Mouse (Mus musculus): ENCODE results near the gene Pou4f2. TPM values are rescaled to one million over a fixed set of nuclear protein-coding genes. Genes with fewer than 3 reads are reported as not detected.

The Pou4f2 gene
- polyA plus RNA-seq (2012; rRNA removed), result not detected in 2 replicates

DNA sequence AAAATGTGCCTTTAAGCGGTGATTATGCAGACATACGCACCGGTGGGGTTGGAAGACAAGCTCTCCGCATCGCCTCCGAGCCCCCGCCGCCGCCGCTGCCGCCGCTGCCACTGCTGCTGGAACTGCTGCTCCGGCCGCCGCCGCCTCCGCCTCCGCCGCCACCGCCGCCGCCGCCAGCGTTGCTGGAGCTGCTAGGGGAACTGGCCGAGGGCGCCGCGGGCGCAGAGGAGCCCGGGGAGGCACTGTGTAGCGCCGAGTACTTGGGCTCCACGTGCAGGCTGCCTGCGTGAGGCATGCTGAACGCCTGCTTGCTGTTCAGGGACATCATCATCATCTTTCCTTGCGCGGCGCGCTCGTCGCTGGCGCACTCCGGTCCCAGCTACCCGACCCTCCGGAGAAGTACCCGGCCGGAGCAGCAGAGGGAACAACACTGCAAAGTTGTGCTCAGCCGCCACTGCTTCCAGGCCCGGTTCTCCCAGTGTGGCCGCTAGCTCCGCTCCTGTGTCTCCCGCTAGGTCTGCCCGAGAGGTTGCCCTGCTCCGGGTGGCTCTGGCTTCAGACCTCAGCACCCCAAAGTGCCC is at the start of gene Pou4f2:
Pou4f2 (minus strand) TSS at position 575 of the 581 bp plus-strand sequence.
- H3K36me3 ChIP-seq (ENCODE audit: control insufficient read depth, insufficient read depth, low read length), result no peaks in the 10 kb centered on the region
- no peak for TF ChIP-seq CTCF (IDR thresholded peaks at IDR 0.05; ENCODE audit: extremely low read depth, insufficient read depth, insufficient read length, insufficient replicate concordance)
- no peak for TF ChIP-seq POLR2A (IDR thresholded peaks at IDR 0.05; ENCODE audit: low read depth, low read length)
- no peak within 1 kb of the TSS for H3K4me3 ChIP-seq (ENCODE audit: extremely low read depth, insufficient read depth, insufficient read length)
- no peak for DNase-seq (ENCODE audit: low read depth in 1 of 2, low spot score in 2 of 2)
- no peak within 1 kb of the TSS for H3K27ac ChIP-seq (ENCODE audit: insufficient read depth, low read length)
- H3K4me1 ChIP-seq (ENCODE audit: control insufficient read depth, insufficient read depth, insufficient read length), result no peaks in the 10 kb centered on the region
- 2% methylated on average over 54 of the region's 54 CpGs for WGBS
- H3K27me3 ChIP-seq (ENCODE audit: control insufficient read depth, insufficient read depth, low read length), result peaks cover 17% of the 10 kb centered on the region

DNA sequence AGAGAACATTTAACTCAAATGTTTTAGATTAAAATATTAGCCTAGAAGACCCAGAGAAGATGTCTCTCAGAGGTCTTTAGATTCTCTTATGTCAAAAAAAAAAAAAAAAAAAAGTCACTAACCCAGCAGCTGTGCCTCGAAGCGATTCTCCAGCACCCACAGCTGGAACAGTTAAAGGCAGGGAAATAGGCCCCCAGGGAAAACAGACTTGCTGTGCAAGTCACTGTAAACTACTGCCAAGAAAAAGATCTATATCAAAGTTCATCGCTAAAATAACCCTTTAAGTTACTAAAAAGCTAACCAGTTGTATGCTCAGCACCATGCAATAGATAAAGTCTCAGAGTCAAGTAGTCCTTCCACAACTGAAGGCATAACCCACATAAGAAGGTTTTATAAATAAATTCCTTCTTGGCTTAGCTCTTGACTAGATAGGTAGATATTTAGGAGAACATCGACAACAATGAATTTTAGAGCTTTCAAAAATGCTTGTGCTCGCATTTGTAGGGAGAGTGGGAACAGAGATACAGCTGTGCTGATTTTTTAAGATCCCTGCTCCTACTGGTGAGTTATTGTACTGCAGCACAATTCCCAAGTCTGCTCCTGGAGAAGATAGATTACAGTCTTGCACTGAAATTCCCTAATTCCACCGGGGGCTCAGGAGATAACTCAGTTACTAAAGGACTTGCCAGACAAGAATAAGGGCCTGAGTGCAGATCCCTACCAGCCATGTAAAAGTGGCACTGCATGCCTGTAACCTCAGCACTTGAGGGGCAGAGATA is 40.8 kb upstream of the Pou4f2 start:
- no peak overlapping the region for H3K4me3 ChIP-seq (ENCODE audit: extremely low read depth, insufficient read depth, insufficient read length)
- WGBS, result 53% methylated on average over 6 of the region's 6 CpGs
- H3K36me3 ChIP-seq (ENCODE audit: control insufficient read depth, insufficient read depth, low read length), result no peaks in the 10 kb centered on the region
- H3K27ac ChIP-seq (ENCODE audit: insufficient read depth, low read length), result no peak overlapping the region
- H3K27me3 ChIP-seq (ENCODE audit: control insufficient read depth, insufficient read depth, low read length), result no peaks in the 10 kb centered on the region
- TF ChIP-seq CTCF (IDR thresholded peaks at IDR 0.05; ENCODE audit: extremely low read depth, insufficient read depth, insufficient read length, insufficient replicate concordance), result no peak
- TF ChIP-seq POLR2A (IDR thresholded peaks at IDR 0.05; ENCODE audit: low read depth, low read length), result no peak
- no peak for DNase-seq (ENCODE audit: low read depth in 1 of 2, low spot score in 2 of 2)
- H3K4me1 ChIP-seq (ENCODE audit: control insufficient read depth, insufficient read depth, insufficient read length), result no peaks in the 10 kb centered on the region

DNA sequence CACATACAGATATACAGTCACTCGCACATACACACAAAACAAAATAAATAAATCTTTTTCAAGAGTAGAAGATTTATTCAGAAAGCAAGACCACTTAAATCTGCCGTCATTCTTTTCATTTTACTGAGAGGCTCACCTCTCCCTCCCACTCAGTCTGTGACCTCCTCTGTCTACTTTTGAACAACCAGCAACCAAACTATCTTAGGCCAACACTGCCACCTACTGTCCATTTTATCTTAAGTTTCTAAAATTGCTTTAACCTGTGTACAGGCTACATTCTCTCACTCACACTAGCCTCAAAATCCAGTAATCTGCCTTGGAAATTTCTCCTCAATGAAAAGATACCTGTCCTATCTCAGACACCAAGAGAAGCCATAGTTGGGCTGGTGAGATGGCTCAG is 31.4 kb upstream of the Pou4f2 start:
- Histone ChIP-seq H3K27me3 (ENCODE audit: control insufficient read depth, insufficient read depth, low read length) (no peaks in the 10 kb centered on the region), H3K36me3 (ENCODE audit: control insufficient read depth, insufficient read depth, low read length) (no peaks in the 10 kb centered on the region), H3K4me3 (ENCODE audit: extremely low read depth, insufficient read depth, insufficient read length) (no peak overlapping the region), H3K4me1 (ENCODE audit: control insufficient read depth, insufficient read depth, insufficient read length) (no peaks in the 10 kb centered on the region), H3K27ac (ENCODE audit: insufficient read depth, low read length) (no peak overlapping the region)
- TF ChIP-seq POLR2A (IDR thresholded peaks at IDR 0.05; ENCODE audit: low read depth, low read length) (no peak), CTCF (IDR thresholded peaks at IDR 0.05; ENCODE audit: extremely low read depth, insufficient read depth, insufficient read length, insufficient replicate concordance) (no peak)
- WGBS, result 92% methylated on average over 2 of the region's 2 CpGs
- no peak for DNase-seq (ENCODE audit: low read depth in 1 of 2, low spot score in 2 of 2)

DNA sequence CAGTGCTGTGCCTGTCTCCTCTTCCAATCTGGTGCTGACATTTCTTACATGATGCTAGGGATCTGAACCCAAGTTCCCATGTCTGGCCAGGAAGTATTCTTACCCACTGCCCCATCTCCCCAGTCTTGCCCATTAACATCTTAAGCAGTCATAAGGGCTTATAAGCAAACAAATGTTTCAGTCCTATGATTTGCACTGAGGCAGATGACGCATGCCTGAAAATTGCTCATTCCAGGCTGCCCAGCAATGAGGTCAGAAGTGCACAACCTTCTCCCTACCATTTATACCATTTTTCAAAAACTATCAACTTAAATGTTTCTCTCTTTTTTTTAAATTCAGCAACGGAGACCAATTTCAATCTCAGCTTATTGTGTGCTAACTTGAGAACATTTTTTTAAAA is 27.5 kb upstream of the Pou4f2 start:
- no peaks in the 10 kb centered on the region for H3K27me3 ChIP-seq (ENCODE audit: control insufficient read depth, insufficient read depth, low read length)
- TF ChIP-seq POLR2A (IDR thresholded peaks at IDR 0.05; ENCODE audit: low read depth, low read length), result no peak
- no peak for TF ChIP-seq CTCF (IDR thresholded peaks at IDR 0.05; ENCODE audit: extremely low read depth, insufficient read depth, insufficient read length, insufficient replicate concordance)
- H3K36me3 ChIP-seq (ENCODE audit: control insufficient read depth, insufficient read depth, low read length), result no peaks in the 10 kb centered on the region
- H3K4me1 ChIP-seq (ENCODE audit: control insufficient read depth, insufficient read depth, insufficient read length), result no peaks in the 10 kb centered on the region
- no peak overlapping the region for H3K4me3 ChIP-seq (ENCODE audit: extremely low read depth, insufficient read depth, insufficient read length)
- no peak overlapping the region for H3K27ac ChIP-seq (ENCODE audit: insufficient read depth, low read length)
- 92% methylated on average over 2 of the region's 2 CpGs for WGBS
- no peak for DNase-seq (ENCODE audit: low read depth in 1 of 2, low spot score in 2 of 2)

DNA sequence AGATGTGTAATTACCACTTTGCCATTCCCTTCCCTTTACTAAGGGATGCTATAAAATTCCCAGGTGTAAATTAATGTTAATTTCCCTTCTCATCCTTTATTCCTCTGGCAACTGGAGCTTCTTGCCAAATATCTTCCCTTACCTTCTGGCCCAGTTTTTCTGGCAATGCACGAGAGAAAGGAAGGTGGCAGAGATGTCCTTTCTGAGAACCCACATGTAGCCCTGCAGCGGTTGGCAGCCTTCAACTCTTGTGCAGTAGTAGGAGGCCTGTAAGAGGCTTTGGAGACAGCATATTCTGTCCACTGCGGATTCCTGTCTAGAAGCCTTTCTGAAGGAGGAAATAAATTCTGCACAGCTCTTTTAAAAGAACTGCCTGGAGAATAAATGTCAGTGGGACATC is 20.0 kb upstream of the Pou4f2 start:
- 65% methylated on average over 3 of the region's 3 CpGs for WGBS
- no peaks in the 10 kb centered on the region for H3K4me1 ChIP-seq (ENCODE audit: control insufficient read depth, insufficient read depth, insufficient read length)
- no peak for DNase-seq (ENCODE audit: low read depth in 1 of 2, low spot score in 2 of 2)
- H3K27ac ChIP-seq (ENCODE audit: insufficient read depth, low read length), result no peak overlapping the region
- no peaks in the 10 kb centered on the region for H3K27me3 ChIP-seq (ENCODE audit: control insufficient read depth, insufficient read depth, low read length)
- H3K4me3 ChIP-seq (ENCODE audit: extremely low read depth, insufficient read depth, insufficient read length), result no peak overlapping the region
- no peak for TF ChIP-seq CTCF (IDR thresholded peaks at IDR 0.05; ENCODE audit: extremely low read depth, insufficient read depth, insufficient read length, insufficient replicate concordance)
- no peak for TF ChIP-seq POLR2A (IDR thresholded peaks at IDR 0.05; ENCODE audit: low read depth, low read length)
- no peaks in the 10 kb centered on the region for H3K36me3 ChIP-seq (ENCODE audit: control insufficient read depth, insufficient read depth, low read length)

DNA sequence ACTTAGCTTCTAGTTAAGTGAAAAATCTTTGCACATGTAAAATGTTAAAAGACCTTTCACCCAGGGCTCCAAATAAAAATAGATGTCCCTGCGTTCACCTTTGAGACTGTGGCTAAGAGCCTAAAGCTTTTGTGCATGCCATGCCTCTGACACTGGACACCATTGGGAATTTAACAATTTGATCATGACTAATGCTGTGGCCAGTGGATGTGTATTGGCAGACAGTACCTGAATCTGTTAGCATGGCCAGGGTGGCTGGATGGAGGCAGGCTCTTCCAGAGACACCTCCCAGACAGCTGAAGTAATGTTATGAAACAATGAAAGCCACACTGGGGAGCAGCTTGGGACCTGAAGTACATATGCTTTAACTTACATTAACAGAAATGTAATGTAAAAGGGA is 6.3 kb upstream of the Pou4f2 start:
- TF ChIP-seq CTCF (IDR thresholded peaks at IDR 0.05; ENCODE audit: extremely low read depth, insufficient read depth, insufficient read length, insufficient replicate concordance) (no peak), POLR2A (IDR thresholded peaks at IDR 0.05; ENCODE audit: low read depth, low read length) (no peak)
- no peak for DNase-seq (ENCODE audit: low read depth in 1 of 2, low spot score in 2 of 2)
- H3K27me3 ChIP-seq (ENCODE audit: control insufficient read depth, insufficient read depth, low read length), result peaks cover 1% of the 10 kb centered on the region
- H3K4me1 ChIP-seq (ENCODE audit: control insufficient read depth, insufficient read depth, insufficient read length), result no peaks in the 10 kb centered on the region
- no peak overlapping the region for H3K4me3 ChIP-seq (ENCODE audit: extremely low read depth, insufficient read depth, insufficient read length)
- H3K36me3 ChIP-seq (ENCODE audit: control insufficient read depth, insufficient read depth, low read length), result no peaks in the 10 kb centered on the region
- 83% methylated on average over 1 of the region's 1 CpGs for WGBS
- no peak overlapping the region for H3K27ac ChIP-seq (ENCODE audit: insufficient read depth, low read length)

DNA sequence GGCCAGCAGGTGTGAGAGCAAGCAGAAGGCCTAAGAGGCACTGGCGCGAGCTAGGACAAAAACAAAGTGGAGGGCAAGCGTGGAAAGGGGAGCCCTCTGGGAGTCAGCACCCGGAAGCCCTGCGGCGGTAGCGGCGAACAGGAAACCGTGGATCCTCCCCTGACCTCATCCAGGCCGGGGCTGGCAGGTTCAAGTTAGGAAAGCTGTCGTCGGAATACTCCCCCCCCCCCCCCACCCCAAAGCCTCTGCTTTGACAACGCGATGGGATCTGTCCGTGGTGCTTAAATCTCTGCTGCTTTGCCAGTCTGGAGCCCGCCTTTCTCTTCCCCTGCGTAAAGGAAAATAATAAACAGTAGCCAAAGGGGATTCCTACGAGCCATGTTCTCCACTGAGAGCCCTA is 1.7 kb upstream of the Pou4f2 start:
- Histone ChIP-seq H3K27ac (ENCODE audit: insufficient read depth, low read length) (no peak overlapping the region), H3K4me3 (ENCODE audit: extremely low read depth, insufficient read depth, insufficient read length) (no peak overlapping the region), H3K27me3 (ENCODE audit: control insufficient read depth, insufficient read depth, low read length) (peaks cover 17% of the 10 kb centered on the region), H3K36me3 (ENCODE audit: control insufficient read depth, insufficient read depth, low read length) (no peaks in the 10 kb centered on the region), H3K4me1 (ENCODE audit: control insufficient read depth, insufficient read depth, insufficient read length) (no peaks in the 10 kb centered on the region)
- DNase-seq (ENCODE audit: low read depth in 1 of 2, low spot score in 2 of 2), result no peak
- TF ChIP-seq POLR2A (IDR thresholded peaks at IDR 0.05; ENCODE audit: low read depth, low read length) (no peak), CTCF (IDR thresholded peaks at IDR 0.05; ENCODE audit: extremely low read depth, insufficient read depth, insufficient read length, insufficient replicate concordance) (no peak)
- WGBS, result 3% methylated on average over 18 of the region's 18 CpGs
